Mouse (Mus musculus): ENCODE results near the gene Ncs1. TPM values are rescaled to one million over a fixed set of nuclear protein-coding genes. Genes with fewer than 3 reads are reported as not detected.

Ncs1 gene
- polyA plus RNA-seq, 1 experiment = 7.7 TPM

GRCm38 (mm10) chr2:31219470-31219869, 26.2 kb upstream of the Ncs1 start:
- H3K36me3 ChIP-seq (ENCODE audit: control insufficient read depth, insufficient read depth, low read length) = no peaks in the 10 kb centered on the region; the same call in 1 of the 2 replicates

GRCm38 (mm10) chr2:31220844-31221243, 24.8 kb upstream of the Ncs1 start:
- Histone ChIP-seq H3K36me3 (ENCODE audit: control insufficient read depth, insufficient read depth, low read length) (no peaks in the 10 kb centered on the region), H3K27me3 (ENCODE audit: control insufficient read depth, insufficient read depth, low read length) (no peaks in the 10 kb centered on the region), H3K4me3 (ENCODE audit: control insufficient read depth, low read depth, low read length) (no peak overlapping the region), H3K27ac (ENCODE audit: control insufficient read depth, insufficient read depth, low read depth, low read length) (no peak overlapping the region), H3K4me1 (ENCODE audit: control insufficient read depth, insufficient read depth, low read length) (no peaks in the 10 kb centered on the region)
- TF ChIP-seq POLR2A (IDR thresholded peaks at IDR 0.05; ENCODE audit: control insufficient read depth, low read depth, low read length) = no peak
- TF ChIP-seq CTCF (IDR thresholded peaks at IDR 0.05; ENCODE audit: control insufficient read depth, insufficient read depth, insufficient replicate concordance, low read depth, low read length) = no peak

More at GRCm38 (mm10) chr2:31219470-31219869, 26.2 kb upstream of the Ncs1 start:
- Histone ChIP-seq H3K4me3 (ENCODE audit: control insufficient read depth, low read depth, low read length) (no peak overlapping the region), H3K27me3 (ENCODE audit: control insufficient read depth, insufficient read depth, low read length) (no peaks in the 10 kb centered on the region), H3K27ac (ENCODE audit: control insufficient read depth, insufficient read depth, low read depth, low read length) (no peak overlapping the region), H3K4me1 (ENCODE audit: control insufficient read depth, insufficient read depth, low read length) (no peaks in the 10 kb centered on the region)
- TF ChIP-seq CTCF (IDR thresholded peaks at IDR 0.05; ENCODE audit: control insufficient read depth, insufficient read depth, insufficient replicate concordance, low read depth, low read length) = no peak
- no peak for TF ChIP-seq POLR2A (IDR thresholded peaks at IDR 0.05; ENCODE audit: control insufficient read depth, low read depth, low read length)

GRCm38 (mm10) chr2:31221582-31221981, 24.0 kb upstream of the Ncs1 start:
- H3K27ac ChIP-seq (ENCODE audit: control insufficient read depth, insufficient read depth, low read depth, low read length) = no peak overlapping the region
- TF ChIP-seq POLR2A (IDR thresholded peaks at IDR 0.05; ENCODE audit: control insufficient read depth, low read depth, low read length) = no peak
- no peak for TF ChIP-seq CTCF (IDR thresholded peaks at IDR 0.05; ENCODE audit: control insufficient read depth, insufficient read depth, insufficient replicate concordance, low read depth, low read length)
- H3K4me3 ChIP-seq (ENCODE audit: control insufficient read depth, low read depth, low read length) = no peak overlapping the region
- H3K27me3 ChIP-seq (ENCODE audit: control insufficient read depth, insufficient read depth, low read length) = no peaks in the 10 kb centered on the region
- H3K4me1 ChIP-seq (ENCODE audit: control insufficient read depth, insufficient read depth, low read length) = no peaks in the 10 kb centered on the region
- no peaks in the 10 kb centered on the region for H3K36me3 ChIP-seq (ENCODE audit: control insufficient read depth, insufficient read depth, low read length)

GRCm38 (mm10) chr2:31228768-31229311, 16.8 kb upstream of the Ncs1 start:
- H3K27me3 ChIP-seq (ENCODE audit: control insufficient read depth, insufficient read depth, low read length) = no peaks in the 10 kb centered on the region
- TF ChIP-seq POLR2A (IDR thresholded peaks at IDR 0.05; ENCODE audit: control insufficient read depth, low read depth, low read length) = no peak
- TF ChIP-seq CTCF (IDR thresholded peaks at IDR 0.05; ENCODE audit: control insufficient read depth, insufficient read depth, insufficient replicate concordance, low read depth, low read length) = no peak
- H3K4me3 ChIP-seq (ENCODE audit: control insufficient read depth, low read depth, low read length) = no peak overlapping the region
- H3K36me3 ChIP-seq (ENCODE audit: control insufficient read depth, insufficient read depth, low read length) = no peaks in the 10 kb centered on the region
- no peak overlapping the region for H3K27ac ChIP-seq (ENCODE audit: control insufficient read depth, insufficient read depth, low read depth, low read length)
- no peaks in the 10 kb centered on the region for H3K4me1 ChIP-seq (ENCODE audit: control insufficient read depth, insufficient read depth, low read length)

GRCm38 (mm10) chr2:31239203-31239696, 6.4 kb upstream of the Ncs1 start:
- no peak; the same call in 1 of the 2 replicates for TF ChIP-seq POLR2A (IDR thresholded peaks at IDR 0.05; ENCODE audit: control insufficient read depth, low read depth, low read length)
- TF ChIP-seq CTCF (IDR thresholded peaks at IDR 0.05; ENCODE audit: control insufficient read depth, insufficient read depth, insufficient replicate concordance, low read depth, low read length) = peak; percentile 25; the same call in 1 of the 2 replicates
- Histone ChIP-seq H3K36me3 (ENCODE audit: control insufficient read depth, insufficient read depth, low read length) (no peaks in the 10 kb centered on the region), H3K27me3 (ENCODE audit: control insufficient read depth, insufficient read depth, low read length) (no peaks in the 10 kb centered on the region), H3K27ac (ENCODE audit: control insufficient read depth, insufficient read depth, low read depth, low read length) (no peak overlapping the region), H3K4me3 (ENCODE audit: control insufficient read depth, low read depth, low read length) (peak overlapping the region; percentile 82), H3K4me1 (ENCODE audit: control insufficient read depth, insufficient read depth, low read length) (0 out of 2 replicates have a peak, but pooled peaks cover 3% of the 10 kb centered on the region)

GRCm38 (mm10) chr2:31239833-31240232, 5.8 kb upstream of the Ncs1 start:
- TF ChIP-seq POLR2A (IDR thresholded peaks at IDR 0.05; ENCODE audit: control insufficient read depth, low read depth, low read length) (no peak), CTCF (IDR thresholded peaks at IDR 0.05; ENCODE audit: control insufficient read depth, insufficient read depth, insufficient replicate concordance, low read depth, low read length) (no peak)
- Histone ChIP-seq H3K36me3 (ENCODE audit: control insufficient read depth, insufficient read depth, low read length) (no peaks in the 10 kb centered on the region), H3K4me1 (ENCODE audit: control insufficient read depth, insufficient read depth, low read length) (0 out of 2 replicates have a peak, but pooled peaks cover 3% of the 10 kb centered on the region), H3K4me3 (ENCODE audit: control insufficient read depth, low read depth, low read length) (peak overlapping the region; percentile 82; the same call in 1 of the 2 replicates), H3K27ac (ENCODE audit: control insufficient read depth, insufficient read depth, low read depth, low read length) (no peak overlapping the region), H3K27me3 (ENCODE audit: control insufficient read depth, insufficient read depth, low read length) (no peaks in the 10 kb centered on the region)

GRCm38 (mm10) chr2:31241639-31242038, 4.0 kb upstream of the Ncs1 start:
- Histone ChIP-seq H3K4me3 (ENCODE audit: control insufficient read depth, low read depth, low read length) (no peak overlapping the region), H3K4me1 (ENCODE audit: control insufficient read depth, insufficient read depth, low read length) (peaks cover 8% of the 10 kb centered on the region), H3K27ac (ENCODE audit: control insufficient read depth, insufficient read depth, low read depth, low read length) (no peak overlapping the region), H3K36me3 (ENCODE audit: control insufficient read depth, insufficient read depth, low read length) (no peaks in the 10 kb centered on the region), H3K27me3 (ENCODE audit: control insufficient read depth, insufficient read depth, low read length) (no peaks in the 10 kb centered on the region; the same call in 1 of the 2 replicates)
- TF ChIP-seq POLR2A (IDR thresholded peaks at IDR 0.05; ENCODE audit: control insufficient read depth, low read depth, low read length) (no peak), CTCF (IDR thresholded peaks at IDR 0.05; ENCODE audit: control insufficient read depth, insufficient read depth, insufficient replicate concordance, low read depth, low read length) (no peak)

All from testis, adult 2 months (tissue).